Mouse (Mus musculus): Measurements from ENCODE around the gene Foxred2.

Gene Foxred2

GRCm38 (mm10) chr15:77956404-77956901, at the start of gene Foxred2:
Gene Foxred2, minus strand, starts transcription at chr15:77956722.
- peaks cover 3% of the 10 kb centered on the region for H3K36me3 ChIP-seq (ENCODE audit: control insufficient read depth, insufficient read depth, low read length, poor library complexity, severe bottlenecking)
- H3K27me3 ChIP-seq (ENCODE audit: control insufficient read depth, insufficient read depth, low read length, poor library complexity, severe bottlenecking) = no peaks in the 10 kb centered on the region
- DNase-seq (ENCODE audit: low read depth, low spot score) = peak; percentile 93

GRCm38 (mm10) chr15:78003929-78004328, 47.4 kb upstream of the Foxred2 start:
- Histone ChIP-seq H3K27me3 (ENCODE audit: control insufficient read depth, insufficient read depth, low read length, poor library complexity, severe bottlenecking) (no peaks in the 10 kb centered on the region), H3K36me3 (ENCODE audit: control insufficient read depth, insufficient read depth, low read length, poor library complexity, severe bottlenecking) (no peaks in the 10 kb centered on the region)
- DNase-seq (ENCODE audit: low read depth, low spot score) = no peak

GRCm38 (mm10) chr15:78001400-78001799, 44.9 kb upstream of the Foxred2 start:
- H3K27me3 ChIP-seq (ENCODE audit: control insufficient read depth, insufficient read depth, low read length, poor library complexity, severe bottlenecking) = no peaks in the 10 kb centered on the region
- no peaks in the 10 kb centered on the region for H3K36me3 ChIP-seq (ENCODE audit: control insufficient read depth, insufficient read depth, low read length, poor library complexity, severe bottlenecking)
- DNase-seq (ENCODE audit: low read depth, low spot score) = no peak

GRCm38 (mm10) chr15:77988541-77988940, 32.0 kb upstream of the Foxred2 start:
- no peak for DNase-seq (ENCODE audit: low read depth, low spot score)
- H3K27me3 ChIP-seq (ENCODE audit: control insufficient read depth, insufficient read depth, low read length, poor library complexity, severe bottlenecking) = no peaks in the 10 kb centered on the region

GRCm38 (mm10) chr15:77983391-77983790, 26.9 kb upstream of the Foxred2 start:
- H3K27me3 ChIP-seq (ENCODE audit: control insufficient read depth, insufficient read depth, low read length, poor library complexity, severe bottlenecking) = no peaks in the 10 kb centered on the region
- no peaks in the 10 kb centered on the region for H3K36me3 ChIP-seq (ENCODE audit: control insufficient read depth, insufficient read depth, low read length, poor library complexity, severe bottlenecking)

More at GRCm38 (mm10) chr15:77988541-77988940, 32.0 kb upstream of the Foxred2 start:
- H3K36me3 ChIP-seq (ENCODE audit: control insufficient read depth, insufficient read depth, low read length, poor library complexity, severe bottlenecking) = no peaks in the 10 kb centered on the region

GRCm38 (mm10) chr15:77982195-77982939, 25.8 kb upstream of the Foxred2 start:
- H3K27me3 ChIP-seq (ENCODE audit: control insufficient read depth, insufficient read depth, low read length, poor library complexity, severe bottlenecking) = no peaks in the 10 kb centered on the region
- no peaks in the 10 kb centered on the region for H3K36me3 ChIP-seq (ENCODE audit: control insufficient read depth, insufficient read depth, low read length, poor library complexity, severe bottlenecking)
- DNase-seq (ENCODE audit: low read depth, low spot score) = peak; percentile 72

More at GRCm38 (mm10) chr15:77983391-77983790, 26.9 kb upstream of the Foxred2 start:
- no peak for DNase-seq (ENCODE audit: low read depth, low spot score)

GRCm38 (mm10) chr15:77981181-77981680, 24.7 kb upstream of the Foxred2 start:
- Histone ChIP-seq H3K36me3 (ENCODE audit: control insufficient read depth, insufficient read depth, low read length, poor library complexity, severe bottlenecking) (no peaks in the 10 kb centered on the region), H3K27me3 (ENCODE audit: control insufficient read depth, insufficient read depth, low read length, poor library complexity, severe bottlenecking) (no peaks in the 10 kb centered on the region)
- DNase-seq (ENCODE audit: low read depth, low spot score) = no peak

- Histone ChIP-seq H3K36me3 (ENCODE audit: control insufficient read depth, insufficient read depth, low read length, poor library complexity, severe bottlenecking) (no peaks in the 10 kb centered on the region), H3K27me3 (ENCODE audit: control insufficient read depth, insufficient read depth, low read length, poor library complexity, severe bottlenecking) (no peaks in the 10 kb centered on the region)
- no peak for DNase-seq (ENCODE audit: low read depth, low spot score)
These were observed 22.9 kb upstream of the Foxred2 start for GRCm38 (mm10) chr15:77979427-77979865.

- no peaks in the 10 kb centered on the region for H3K27me3 ChIP-seq (ENCODE audit: control insufficient read depth, insufficient read depth, low read length, poor library complexity, severe bottlenecking)
These were observed 21.1 kb upstream of the Foxred2 start for GRCm38 (mm10) chr15:77977663-77978062.

GRCm38 (mm10) chr15:77974165-77974841, 17.8 kb upstream of the Foxred2 start:
- DNase-seq (ENCODE audit: low read depth, low spot score) = no peak
- Histone ChIP-seq H3K36me3 (ENCODE audit: control insufficient read depth, insufficient read depth, low read length, poor library complexity, severe bottlenecking) (no peaks in the 10 kb centered on the region), H3K27me3 (ENCODE audit: control insufficient read depth, insufficient read depth, low read length, poor library complexity, severe bottlenecking) (no peaks in the 10 kb centered on the region)

More at GRCm38 (mm10) chr15:77977663-77978062, 21.1 kb upstream of the Foxred2 start:
- no peaks in the 10 kb centered on the region for H3K36me3 ChIP-seq (ENCODE audit: control insufficient read depth, insufficient read depth, low read length, poor library complexity, severe bottlenecking)
- DNase-seq (ENCODE audit: low read depth, low spot score) = no peak

GRCm38 (mm10) chr15:77970470-77971292, 14.2 kb upstream of the Foxred2 start, which contains the start of gene Eif3d:
Gene Eif3d, minus strand, starts transcription at chr15:77970813.
- Histone ChIP-seq H3K36me3 (ENCODE audit: control insufficient read depth, insufficient read depth, low read length, poor library complexity, severe bottlenecking) (peaks cover 10% of the 10 kb centered on the region), H3K27me3 (ENCODE audit: control insufficient read depth, insufficient read depth, low read length, poor library complexity, severe bottlenecking) (no peaks in the 10 kb centered on the region)
- peak; percentile 97 for DNase-seq (ENCODE audit: low read depth, low spot score)

- Histone ChIP-seq H3K36me3 (ENCODE audit: control insufficient read depth, insufficient read depth, low read length, poor library complexity, severe bottlenecking) (peaks cover 10% of the 10 kb centered on the region), H3K27me3 (ENCODE audit: control insufficient read depth, insufficient read depth, low read length, poor library complexity, severe bottlenecking) (no peaks in the 10 kb centered on the region)
- no peak for DNase-seq (ENCODE audit: low read depth, low spot score)
These were observed 13.5 kb upstream of the Foxred2 start for GRCm38 (mm10) chr15:77969940-77970469.

- H3K36me3 ChIP-seq (ENCODE audit: control insufficient read depth, insufficient read depth, low read length, poor library complexity, severe bottlenecking) = peaks cover 26% of the 10 kb centered on the region
- H3K27me3 ChIP-seq (ENCODE audit: control insufficient read depth, insufficient read depth, low read length, poor library complexity, severe bottlenecking) = no peaks in the 10 kb centered on the region
- DNase-seq (ENCODE audit: low read depth, low spot score) = no peak
These were observed 8.6 kb upstream of the Foxred2 start for GRCm38 (mm10) chr15:77965117-77965528.

GRCm38 (mm10) chr15:77962447-77962846, 5.9 kb upstream of the Foxred2 start:
- no peak for DNase-seq (ENCODE audit: low read depth, low spot score)
- peaks cover 24% of the 10 kb centered on the region for H3K36me3 ChIP-seq (ENCODE audit: control insufficient read depth, insufficient read depth, low read length, poor library complexity, severe bottlenecking)
- H3K27me3 ChIP-seq (ENCODE audit: control insufficient read depth, insufficient read depth, low read length, poor library complexity, severe bottlenecking) = no peaks in the 10 kb centered on the region

Measured in splenic B cell, adult 2 months (primary cell).